Mouse (Mus musculus): ENCODE measurements around the gene Ube2t. TPM values are rescaled to one million over a fixed set of nuclear protein-coding genes. Genes with fewer than 3 reads are reported as not detected.

Ube2t gene
- total RNA-seq, 2 experiments from 2014 or later: 4.3 to 11.4 TPM

DNA sequence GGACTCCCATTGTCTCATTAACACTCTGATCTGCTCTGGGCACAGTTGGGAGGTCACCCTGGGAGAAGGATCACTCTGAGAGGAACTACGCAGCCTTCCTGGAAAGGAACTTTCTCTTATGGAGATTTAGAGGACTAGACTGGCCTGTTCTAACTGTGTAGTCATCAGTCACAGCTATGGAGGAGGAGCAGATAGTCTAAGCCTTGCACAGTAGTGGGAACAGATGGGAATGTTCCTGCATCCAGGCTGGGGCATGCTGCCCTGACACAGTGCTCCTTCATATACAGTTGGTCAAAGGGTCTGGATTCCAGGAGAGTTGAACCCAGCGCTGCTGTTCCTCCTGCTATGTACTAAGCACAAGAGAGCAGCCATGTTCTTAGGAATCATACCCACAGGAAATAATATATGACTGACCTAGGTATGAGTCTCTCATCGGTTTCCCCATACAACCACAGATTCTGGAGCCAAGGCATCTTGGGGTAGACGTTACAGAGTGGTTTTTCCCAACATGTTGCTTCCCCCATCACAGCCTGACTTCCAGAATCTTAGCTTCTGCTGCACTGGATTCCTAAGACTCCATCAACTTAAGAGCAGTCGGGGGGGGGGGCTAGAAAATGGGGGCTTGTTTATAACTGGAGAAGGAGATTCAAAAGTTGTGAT lies 58.0 kb downstream of the Ube2t start:
- no peak overlapping the region for H3K27ac ChIP-seq
- no peak for DNase-seq
- intact Hi-C loops (cut with DNase I): no loop called here
- H3K4me3 ChIP-seq: no peak overlapping the region
- TF ChIP-seq CTCF (IDR thresholded peaks at IDR 0.05): no peak

DNA sequence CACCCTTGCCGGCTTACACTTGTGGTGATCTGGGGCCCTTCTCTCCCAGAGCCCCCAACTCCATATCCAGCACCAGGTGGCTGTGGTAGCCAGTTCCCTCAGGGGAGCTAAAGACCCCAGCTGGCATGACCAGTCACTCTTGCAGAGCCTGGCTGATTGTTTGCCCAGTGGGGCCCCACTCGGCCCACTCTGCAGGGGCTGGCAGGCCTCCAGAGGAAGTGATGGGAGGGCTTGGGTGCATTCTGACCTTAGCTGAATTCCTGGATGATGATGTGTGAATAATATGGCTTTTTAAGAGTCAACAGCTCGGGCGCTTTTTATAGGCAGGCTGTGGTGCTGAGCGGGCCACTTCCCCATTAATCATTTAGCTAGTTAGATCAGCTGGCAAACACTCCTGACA lies 58.6 kb downstream of the Ube2t start:
- no peak for TF ChIP-seq CTCF (IDR thresholded peaks at IDR 0.05)
- DNase-seq: no peak
- intact Hi-C loops (cut with DNase I): no loop called here
- Histone ChIP-seq H3K4me3 (no peak overlapping the region), H3K27ac (no peak overlapping the region)

DNA sequence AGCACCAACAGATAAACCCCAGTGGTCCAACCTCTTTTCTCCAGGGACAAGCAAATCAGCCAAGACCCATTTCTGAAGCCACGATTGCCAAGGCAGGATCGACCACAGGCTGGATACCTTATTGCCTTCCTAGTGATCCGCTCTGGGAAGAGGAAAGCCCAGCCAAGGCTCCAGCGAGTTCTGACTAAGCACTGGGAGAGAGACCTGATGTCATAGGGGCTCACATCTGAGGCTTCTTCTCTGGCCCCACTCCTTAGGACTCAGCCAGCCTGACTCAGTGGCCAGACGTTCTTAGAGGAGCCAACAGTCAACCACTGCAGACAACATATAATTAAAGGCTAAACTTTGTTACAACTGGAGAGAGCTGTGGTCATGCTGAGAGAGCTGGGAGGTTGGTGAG lies 59.6 kb downstream of the Ube2t start:
- Histone ChIP-seq H3K4me3 (no peak overlapping the region), H3K27ac (no peak overlapping the region)
- no peak for DNase-seq
- intact Hi-C loops (cut with DNase I): no loop called here
- TF ChIP-seq CTCF (IDR thresholded peaks at IDR 0.05): no peak

DNA sequence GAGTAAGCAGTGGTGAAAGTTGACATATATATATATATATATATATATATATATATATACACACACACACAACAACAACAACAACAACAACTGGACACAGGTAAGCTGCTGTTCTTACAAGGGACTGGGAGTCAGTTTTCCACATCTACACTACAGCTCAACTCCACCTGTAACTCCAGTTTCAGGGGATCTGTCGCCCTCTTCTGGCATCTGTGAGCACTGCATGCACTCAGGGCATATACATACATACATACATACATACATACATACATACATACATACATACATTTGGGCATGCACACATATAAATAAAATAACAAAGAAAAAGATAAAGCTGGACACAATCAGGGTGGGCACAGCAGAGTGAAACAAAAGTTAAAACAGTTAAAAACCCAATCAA lies 61.2 kb downstream of the Ube2t start:
- Histone ChIP-seq H3K27ac (no peak overlapping the region), H3K4me3 (no peak overlapping the region)
- intact Hi-C loops (cut with DNase I): no loop called here
- no peak for DNase-seq
- peak; percentile 10; the same call in 1 of the 2 replicates for TF ChIP-seq CTCF (IDR thresholded peaks at IDR 0.05)

Other genes with a start within 250 kb of the Ube2t start
- 100 to 1,000 TPM; 172 to 212 TPM for gene Ppp1r12b, start 6.6 kb upstream of the Ube2t start, total RNA-seq (2021)
- under 1 TPM; 0.08 to 0.86 TPM for gene Lgr6, start 142.7 kb downstream of the Ube2t start, total RNA-seq (2021)
- under 1 TPM in 1 of 2 experiments, not detected in 1; 0.17 TPM for gene Ptpn7, start 170.1 kb downstream of the Ube2t start, total RNA-seq (2021)
- gene Arl8a, start 184.3 kb downstream of the Ube2t start, total RNA-seq (2021): 10 to 100 TPM; 16.5 to 17.8 TPM
- gene Gpr37l1, start 205.1 kb downstream of the Ube2t start, total RNA-seq (2021): under 1 TPM; 0.38 to 0.56 TPM